Mouse (Mus musculus) ovary, postnatal 36 days (tissue): ENCODE measurements around the gene Uqcrfs1.

ENCODE experiments used
- DNase-seq: peaks from one replicate; pipeline ENCODE4 v3.0.0; 2022; ENCODE audit warnings: low spot score, mixed read lengths

Uqcrfs1 gene

DNA sequence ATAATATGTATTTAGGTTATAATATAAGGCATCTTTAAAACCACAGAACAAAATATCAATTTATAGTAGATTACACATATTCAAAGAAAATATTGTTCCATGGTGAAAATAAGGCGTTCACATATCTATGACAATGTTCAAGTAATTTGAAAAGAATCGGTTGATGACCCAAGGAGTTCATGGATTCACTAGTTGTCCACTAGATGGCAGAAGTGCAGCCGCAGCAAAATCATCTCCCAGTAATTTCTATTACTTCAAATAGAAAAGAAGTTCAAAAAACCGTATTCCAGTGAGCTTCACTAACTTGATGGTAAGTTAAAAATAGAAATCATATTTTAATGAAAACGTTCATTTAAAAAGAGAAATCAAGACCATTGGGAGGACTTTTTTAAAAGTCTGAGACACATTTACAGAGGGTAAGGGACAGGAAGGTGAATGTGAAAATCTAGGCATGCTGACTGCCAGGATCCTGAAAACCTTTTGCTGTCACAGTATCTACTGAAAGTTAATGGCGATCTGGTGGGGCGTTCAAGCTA lies 43.2 kb downstream of the Uqcrfs1 start:
- DNase-seq, result no peak
